Mouse (Mus musculus): ENCODE results near the gene Naip5. TPM values are rescaled to one million over a fixed set of nuclear protein-coding genes. Genes with fewer than 3 reads are reported as not detected.

Gene Naip5
- 6.4 and 14.7 TPM in 2 replicates for polyA plus RNA-seq (2012; rRNA removed; ENCODE audit: low replicate concordance)

GRCm38 (mm10) chr13:100246223-100246622 lies at the start of gene Naip5:
TSS of gene Naip5 (minus strand) at chr13:100246323.

GRCm38 (mm10) chr13:100201659-100202333 lies 44.3 kb downstream of the Naip5 start, which contains the start of gene Naip2:
TSS of gene Naip2 (minus strand) at chr13:100202092.

Other genes with a start within 250 kb of the Naip5 start
- 8.5 and 23.2 TPM in 2 replicates for gene Mccc2, start 230.7 kb downstream of the Naip5 start, polyA plus RNA-seq (2012; rRNA removed; ENCODE audit: low replicate concordance)
- 0.55 and 0.82 TPM in 2 replicates for gene Bdp1, start 142.3 kb downstream of the Naip5 start, polyA plus RNA-seq (2012; rRNA removed; ENCODE audit: low replicate concordance)
- 3.8 and 16.4 TPM in 2 replicates for gene Serf1, start 138.3 kb downstream of the Naip5 start, polyA plus RNA-seq (2012; rRNA removed; ENCODE audit: low replicate concordance)
- 8.1 and 8.4 TPM in 2 replicates for gene Smn1, start 121.5 kb downstream of the Naip5 start, polyA plus RNA-seq (2012; rRNA removed; ENCODE audit: low replicate concordance)
- gene Naip2, start 44.2 kb downstream of the Naip5 start, polyA plus RNA-seq (2012; rRNA removed; ENCODE audit: low replicate concordance), result 3.9 and 5.3 TPM in 2 replicates
- 10.3 and 10.7 TPM in 2 replicates for gene Naip6, start 71.4 kb upstream of the Naip5 start, polyA plus RNA-seq (2012; rRNA removed; ENCODE audit: low replicate concordance)
- 3.8 TPM in 2 replicates for gene Naip1, start 206.5 kb upstream of the Naip5 start, polyA plus RNA-seq (2012; rRNA removed; ENCODE audit: low replicate concordance)
- gene Gtf2h2, start 246.3 kb upstream of the Naip5 start, polyA plus RNA-seq (2012; rRNA removed; ENCODE audit: low replicate concordance), result 5.7 and 19.7 TPM in 2 replicates